Mouse (Mus musculus) Patski (cell line): ENCODE measurements at regions not wholly inside any gene's neighbourhood (a gene's known extent, or its start where the extent isn't known, plus 50 kb on each side); places are given as distances from the start of the nearest gene placed in this dataset.

Source experiments
- ATAC-seq: fragments of 100-300 bp; one replicate; pipeline ENCODE4 v1.8.0; 2021
- CTCF ChIA-PET: fragments of 350-600 bp; sonication (Branson Sonifier 250); formaldehyde crosslinking; loops from one replicate; lab custom pipeline; 2022; ENCODE audit warnings: inconsistent platforms; lab: Charles Lee
- POLR2A ChIA-PET: fragments of 350-600 bp; sonication (Branson Sonifier 250); formaldehyde crosslinking; loops from one replicate; lab custom pipeline; 2022; ENCODE audit warnings: antibody characterized with exemption, inconsistent platforms; lab: Charles Lee
- DNase-seq: peaks from one replicate; pipeline ENCODE4 v3.0.0-alpha.2; 2011; ENCODE audit warnings: low read depth, low spot score
- H3K27me3 ChIP-seq: fragments of 371-371 bp; one replicate; pipeline ENCODE4 v1.5.1; 2021
- CTCF ChIP-seq: fragments of 100-300 bp; IDR thresholded peaks from one replicate; pipeline ENCODE4 v1.5.1; 2021
- in situ Hi-C: fragments of 300-500 bp; cut with MboI; formaldehyde crosslinking; loops from 3 replicates; pipeline ENCODE4 v1.11.1; 2018; ENCODE audit warnings: low pct_unique_long_range_greater_than_20kb, mixed read lengths

DNA sequence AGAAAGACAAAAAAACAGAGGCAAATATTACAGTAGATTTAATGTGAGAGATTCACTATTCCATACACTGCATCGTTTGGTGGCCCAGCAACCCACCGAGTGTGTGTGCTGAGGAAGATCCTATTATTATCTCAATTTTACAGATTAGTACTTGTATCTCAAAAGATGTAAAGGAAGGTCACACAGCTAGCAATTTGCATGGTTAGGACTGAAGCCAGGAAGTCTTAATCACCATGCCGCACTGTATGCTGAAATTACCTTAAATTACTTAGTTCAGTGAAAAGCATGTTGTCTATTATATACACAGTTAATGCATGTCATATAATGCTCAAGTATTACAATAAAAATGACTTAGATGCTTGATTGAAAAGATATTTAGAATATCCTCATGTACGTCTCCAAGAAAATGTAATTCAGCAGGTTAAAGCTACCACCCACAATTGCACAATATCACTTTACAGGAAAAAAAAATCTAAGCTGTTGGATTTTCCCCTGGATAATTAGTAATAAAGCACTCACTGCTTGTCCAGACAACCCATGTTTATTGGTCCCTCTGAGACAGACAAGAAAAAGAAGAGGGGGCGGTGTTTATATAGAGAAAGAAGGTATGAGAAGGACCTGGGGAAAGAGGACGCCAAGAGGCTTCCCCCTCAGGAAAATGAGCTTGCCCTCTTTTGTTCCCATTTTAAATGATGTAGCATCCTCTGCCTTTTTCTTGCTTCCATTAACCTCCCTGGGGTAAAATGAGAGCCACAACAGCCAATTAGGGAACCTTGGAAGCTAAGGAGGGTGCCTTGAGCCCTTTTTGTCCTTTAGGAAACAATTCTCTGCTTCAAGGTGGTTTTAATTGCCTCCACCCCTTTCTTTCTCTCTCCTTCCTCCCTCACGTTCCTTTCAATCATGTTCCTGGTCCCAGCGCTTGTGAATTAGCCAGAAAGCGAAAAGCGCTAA is 204.6 kb upstream of the Xrcc4 start:
- no peaks in the 10 kb centered on the region for H3K27me3 ChIP-seq
- no peak for TF ChIP-seq CTCF
- CTCF ChIA-PET, result no interaction called here
- POLR2A ChIA-PET, result no interaction called here
- in situ Hi-C loops, result no loop called here
- DNase-seq, result no peak
- no peak for ATAC-seq

DNA sequence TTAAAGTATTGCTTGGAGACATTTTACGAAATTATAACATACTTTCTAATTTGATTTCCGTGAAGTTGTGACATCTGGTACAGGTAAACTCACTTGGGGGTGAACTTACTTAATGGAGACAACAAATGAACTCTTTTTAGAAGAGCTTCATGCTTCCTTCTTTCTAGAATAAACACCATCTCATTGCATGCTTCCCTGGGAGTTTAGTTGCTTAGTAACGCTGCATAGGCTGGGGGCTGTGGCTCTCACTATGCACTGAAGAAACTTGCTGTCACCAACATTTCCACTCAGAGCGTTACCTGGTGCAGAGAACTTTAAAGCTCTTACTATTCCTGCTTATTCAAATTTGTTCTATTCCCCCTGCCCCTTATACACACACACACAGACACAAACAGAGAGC is 203.5 kb upstream of the Xrcc4 start:
- no peak for ATAC-seq
- ChIA-PET CTCF (no interaction called here), POLR2A (no interaction called here)
- no peaks in the 10 kb centered on the region for H3K27me3 ChIP-seq
- in situ Hi-C loops, result no loop called here
- no peak for TF ChIP-seq CTCF
- DNase-seq, result no peak

DNA sequence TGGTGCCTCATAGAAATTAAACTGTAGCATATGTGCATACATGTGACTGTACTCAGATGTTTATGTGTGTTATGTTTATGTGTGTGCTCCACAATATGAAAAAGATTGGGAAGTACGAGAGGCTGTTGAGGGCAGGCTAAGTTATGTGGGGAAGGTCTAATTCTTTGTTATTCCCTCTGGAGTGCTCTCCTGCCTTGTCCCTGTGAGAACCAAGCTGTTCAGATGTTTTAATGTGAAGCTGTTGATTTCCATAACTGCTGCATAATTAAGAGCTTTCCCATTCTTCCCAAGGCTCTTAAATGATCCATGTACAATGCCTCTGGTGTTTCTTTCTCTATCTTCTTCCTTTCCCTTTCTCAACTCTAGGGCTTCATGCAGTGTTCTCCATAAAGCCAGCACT is 202.7 kb upstream of the Xrcc4 start:
- H3K27me3 ChIP-seq, result no peaks in the 10 kb centered on the region
- ATAC-seq (no peak), DNase-seq (no peak)
- ChIA-PET POLR2A (no interaction called here), CTCF (no interaction called here)
- in situ Hi-C loops, result no loop called here
- no peak for TF ChIP-seq CTCF

DNA sequence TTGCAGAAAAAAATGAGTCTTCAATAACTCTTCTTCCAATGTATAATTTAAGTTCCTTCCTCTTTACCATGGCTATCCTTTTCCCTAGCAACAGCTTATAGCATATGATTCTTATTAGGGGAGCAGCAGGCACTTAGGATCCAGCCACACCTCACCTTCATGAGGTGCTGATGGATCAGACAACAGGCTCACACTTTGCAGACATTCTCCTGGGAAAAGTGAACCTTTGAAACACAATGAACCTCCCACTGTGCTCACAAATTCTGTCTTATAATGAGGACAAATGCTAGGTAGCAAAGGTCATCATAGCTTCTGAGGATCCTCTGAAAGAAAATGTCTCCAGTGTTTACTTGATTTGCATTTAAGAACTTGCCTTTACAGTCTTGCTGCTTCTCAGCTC is 191.6 kb upstream of the Xrcc4 start:
- POLR2A ChIA-PET, result no interaction called here
- in situ Hi-C loops, result no loop called here

DNA sequence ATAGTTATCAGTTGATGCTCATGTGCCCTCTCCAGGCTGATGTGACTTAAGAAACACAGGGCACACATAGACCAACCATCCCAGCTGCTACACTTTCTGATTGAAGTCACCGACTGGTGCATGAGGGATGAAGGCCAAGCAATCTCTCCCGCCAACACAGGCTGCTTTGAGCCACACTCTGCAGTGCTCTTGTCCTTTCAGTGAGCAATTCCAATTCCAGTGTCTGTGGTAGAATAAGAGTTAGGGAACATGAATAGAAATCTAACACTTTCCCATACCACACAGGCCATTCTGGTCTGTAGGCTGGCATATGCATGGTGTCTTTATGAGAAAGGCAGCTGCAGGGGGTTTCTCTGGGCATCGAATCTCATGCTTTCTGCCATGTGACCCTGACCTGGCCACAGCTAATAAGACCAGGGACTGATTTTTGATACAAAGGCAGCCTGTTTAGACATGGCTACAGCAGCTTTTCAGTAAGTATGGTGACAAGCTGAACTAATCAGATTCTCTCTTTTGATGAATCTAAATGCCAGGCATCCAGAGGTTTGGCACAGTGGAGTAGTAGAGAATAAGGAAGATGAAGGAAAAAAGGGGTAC is 190.5 kb upstream of the Xrcc4 start:
- ATAC-seq (no peak), DNase-seq (no peak)
- ChIA-PET POLR2A (interaction anchor here (0.6 kb wide), 1 partner anchor 163 kb away, joined by 7 read pairs; no protein-coding TSS in a partner anchor), CTCF (interaction anchor here (1.1 kb wide), 1 partner anchor 29 kb away, joined by 4 read pairs; no protein-coding TSS in a partner anchor)
- no peak for TF ChIP-seq CTCF
- in situ Hi-C loops, result no loop called here
- H3K27me3 ChIP-seq, result no peaks in the 10 kb centered on the region

More for the DNA sequence above, 191.6 kb upstream of the Xrcc4 start:
- ATAC-seq, result no peak
- DNase-seq, result no peak
- no peak for TF ChIP-seq CTCF
- no peaks in the 10 kb centered on the region for H3K27me3 ChIP-seq
- CTCF ChIA-PET, result interaction anchor here (1.1 kb wide), 1 partner anchor 28 kb away, joined by 4 read pairs; no protein-coding TSS in a partner anchor

DNA sequence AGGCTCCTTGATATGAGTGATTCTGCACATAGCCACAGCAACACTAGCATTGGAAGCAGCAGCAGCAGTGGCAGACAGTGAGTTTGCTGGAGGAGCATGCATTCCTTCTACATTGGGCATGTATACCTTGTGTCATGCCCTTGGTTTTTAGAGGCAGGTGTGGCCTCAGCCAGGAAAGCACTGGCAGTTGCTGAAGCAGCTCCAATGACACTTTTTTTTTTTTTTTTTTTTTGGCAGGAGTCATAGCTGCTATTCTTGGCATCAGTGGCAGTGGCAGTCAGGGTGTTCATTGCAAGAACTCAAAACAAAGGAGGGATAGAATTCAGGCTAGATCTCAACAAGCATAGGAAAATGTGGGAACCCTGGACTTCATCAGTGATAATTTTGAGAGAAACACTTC is 189.9 kb upstream of the Xrcc4 start:
- ChIA-PET POLR2A (interaction anchor here (0.6 kb wide), 1 partner anchor 162 kb away, joined by 7 read pairs; no protein-coding TSS in a partner anchor), CTCF (no interaction called here)
- in situ Hi-C loops, result no loop called here
- no peak for TF ChIP-seq CTCF
- no peaks in the 10 kb centered on the region for H3K27me3 ChIP-seq
- DNase-seq, result no peak
- no peak for ATAC-seq

DNA sequence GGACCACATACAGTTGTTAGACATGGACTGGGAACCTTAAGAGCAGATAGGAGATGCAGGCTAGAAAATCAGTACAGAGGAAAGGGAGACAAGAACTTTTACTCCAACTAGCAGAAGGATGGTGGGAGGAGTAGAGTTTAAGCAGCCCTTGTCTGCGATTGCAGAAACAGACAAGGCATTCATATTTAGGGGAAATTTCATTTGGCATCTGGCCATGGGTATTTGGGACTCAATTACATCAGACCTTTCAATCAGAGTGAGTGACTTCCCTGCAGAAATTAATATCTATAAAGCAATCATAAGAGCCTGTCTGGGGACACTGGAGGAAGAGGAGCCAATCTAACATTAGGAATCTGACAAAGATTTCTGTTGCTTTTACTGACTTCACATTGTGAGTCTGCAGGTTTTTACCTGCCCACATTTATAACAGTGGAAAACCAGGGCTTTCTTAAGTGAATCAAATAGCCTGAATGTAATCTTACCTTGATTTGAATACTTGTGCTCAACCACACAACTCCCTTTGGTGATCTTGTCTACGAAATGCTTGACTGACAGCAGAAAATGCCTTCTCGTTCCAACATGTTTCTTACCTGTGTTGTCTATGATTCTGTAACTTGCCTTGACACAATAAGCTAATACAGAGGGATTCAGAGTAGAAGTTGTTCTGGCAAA is 169.8 kb upstream of the Xrcc4 start:
- POLR2A ChIA-PET, result no interaction called here
- in situ Hi-C loops, result no loop called here
- CTCF ChIA-PET, result interaction anchor here (1.3 kb wide), 1 partner anchor 19 kb away, joined by 3 read pairs; no protein-coding TSS in a partner anchor
- TF ChIP-seq CTCF, result no peak
- H3K27me3 ChIP-seq, result no peaks in the 10 kb centered on the region
- no peak for ATAC-seq
- no peak for DNase-seq

DNA sequence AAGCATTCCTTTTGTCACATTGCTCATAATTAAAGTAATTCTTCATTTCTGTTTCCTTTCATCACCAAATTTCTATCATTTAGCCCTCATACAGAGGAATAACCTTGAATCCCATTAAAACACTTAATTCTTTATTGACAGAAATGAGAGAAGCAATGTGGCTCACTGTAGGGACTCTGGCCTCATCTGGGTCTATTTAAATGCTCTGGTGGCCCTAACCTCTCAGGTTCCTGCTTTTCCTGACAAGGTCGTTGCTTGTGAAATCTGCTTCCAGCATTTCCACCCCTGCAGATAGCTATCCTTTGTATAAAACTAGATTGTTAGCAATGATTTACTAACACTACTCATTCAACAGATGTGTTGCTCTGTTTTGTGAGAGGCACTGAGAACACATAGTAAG is 163.6 kb upstream of the Xrcc4 start:
- in situ Hi-C loops, result no loop called here
- TF ChIP-seq CTCF, result no peak
- POLR2A ChIA-PET, result no interaction called here
- H3K27me3 ChIP-seq, result no peaks in the 10 kb centered on the region
- no peak for ATAC-seq
- DNase-seq, result no peak
- CTCF ChIA-PET, result no interaction called here

DNA sequence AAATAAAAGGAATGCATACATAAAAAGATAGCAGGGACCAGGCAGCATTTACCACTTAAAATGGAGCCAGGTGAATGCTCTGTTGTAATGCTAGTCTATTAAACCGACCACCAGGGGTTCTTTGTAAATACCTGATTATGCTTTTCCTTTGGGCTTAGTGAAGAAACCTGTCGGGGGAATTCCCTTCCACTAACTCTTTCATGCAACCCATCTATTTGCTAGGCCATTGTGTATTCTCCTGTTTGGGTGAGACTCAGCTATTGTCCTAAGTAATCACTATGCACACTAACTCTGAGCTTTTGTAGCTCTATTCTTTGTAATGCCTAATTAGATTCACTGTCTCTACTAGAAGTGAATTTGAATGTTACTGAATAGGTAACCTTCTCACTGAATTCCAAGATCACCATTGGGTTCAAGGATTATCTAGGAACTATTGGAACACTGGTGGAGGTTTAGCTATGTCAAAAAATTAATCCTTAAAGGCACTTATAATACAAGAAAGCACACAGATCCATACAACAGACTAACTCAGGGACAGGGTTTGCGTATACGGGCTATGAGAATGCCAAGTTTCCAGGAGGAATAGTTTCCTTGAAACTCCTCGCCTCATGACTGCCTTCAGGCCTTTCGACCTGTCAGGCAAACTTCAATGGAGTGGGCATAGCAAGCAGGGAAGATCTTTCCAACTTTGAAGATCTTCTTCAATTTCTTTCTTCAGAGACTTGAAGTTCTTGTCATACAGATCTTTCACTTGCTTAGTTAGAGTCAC is 156.8 kb upstream of the Xrcc4 start:
- CTCF ChIA-PET, result no interaction called here
- DNase-seq (no peak), ATAC-seq (no peak)
- POLR2A ChIA-PET, result no interaction called here
- no peaks in the 10 kb centered on the region for H3K27me3 ChIP-seq
- in situ Hi-C loops, result no loop called here
- no peak for TF ChIP-seq CTCF

DNA sequence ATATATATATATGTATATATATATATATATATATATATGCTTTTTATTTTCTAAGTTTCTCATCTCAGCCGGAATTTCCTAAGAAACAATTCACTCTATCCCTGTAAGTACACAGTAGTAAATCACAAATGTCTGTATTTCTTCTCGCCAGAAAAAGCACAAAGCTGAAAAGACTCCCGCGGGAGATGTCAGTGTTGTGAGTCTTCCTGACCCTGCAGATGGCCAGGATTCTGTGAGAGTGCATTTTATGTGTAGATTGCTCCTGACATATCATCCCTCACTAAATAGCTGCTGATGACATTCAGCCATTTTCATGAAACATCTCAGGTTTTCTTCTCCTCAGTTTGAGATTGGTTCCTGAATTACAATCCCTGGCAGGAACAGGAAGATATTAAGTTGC is 148.9 kb upstream of the Xrcc4 start:
- no peak for DNase-seq
- no peak for TF ChIP-seq CTCF
- ATAC-seq, result no peak
- POLR2A ChIA-PET, result no interaction called here
- in situ Hi-C loops, result no loop called here
- no peaks in the 10 kb centered on the region for H3K27me3 ChIP-seq
- CTCF ChIA-PET, result no interaction called here
